Mouse (Mus musculus): ENCODE measurements around the gene Inha. TPM values are rescaled to one million over a fixed set of nuclear protein-coding genes. Genes with fewer than 3 reads are reported as not detected.
A peak's percentile ranks its signal among the peaks of the same experiment; 100 is the strongest.

The Inha gene
- polyA plus RNA-seq, 1 experiment from 2014 or later = 2.7 TPM

DNA sequence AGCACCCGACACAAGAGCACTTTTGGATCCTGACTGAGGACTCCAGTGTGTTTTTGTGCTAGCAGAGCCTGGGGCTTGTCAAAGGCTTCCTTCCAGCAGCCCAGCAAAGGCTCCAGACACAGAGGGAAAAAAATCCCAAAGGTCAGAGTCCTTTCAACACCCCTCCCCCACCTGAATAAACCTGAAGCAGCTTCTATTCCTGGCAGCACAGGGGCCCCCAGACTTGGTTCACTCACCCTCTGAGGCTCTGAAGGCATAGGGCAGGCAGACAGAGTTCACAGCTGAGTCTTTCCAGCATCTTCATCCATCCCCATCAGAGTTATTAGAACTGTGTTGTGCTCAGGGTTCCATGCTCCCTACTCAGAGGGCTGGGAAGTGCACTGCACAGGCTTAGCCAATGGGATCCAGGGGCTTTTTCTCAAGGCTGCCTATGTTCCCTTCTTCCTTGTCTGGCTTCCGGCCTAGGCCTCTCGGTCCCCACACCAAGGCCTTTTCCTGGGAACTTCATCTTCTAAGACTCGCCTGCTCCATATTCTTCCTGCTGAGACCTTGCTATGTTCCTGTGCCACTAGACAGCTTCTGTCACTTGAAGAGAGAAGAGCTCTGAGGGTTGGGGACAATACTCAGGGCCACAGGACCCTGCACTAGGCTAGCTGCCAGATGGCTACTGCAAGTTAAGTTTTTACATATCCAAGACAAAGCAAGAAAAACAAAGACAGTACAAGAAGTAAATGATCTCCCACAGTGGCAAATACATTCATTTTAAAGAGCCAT is 4.7 kb downstream of the Inha start:
- WGBS = 60% methylated on average over 4 of the region's 4 CpGs
- H3K4me2 ChIP-seq (replicated peaks; ENCODE audit: low read depth, low read length) = no peak overlapping the region
- no peaks in the 10 kb centered on the region for H3K9me3 ChIP-seq (ENCODE audit: control insufficient read depth, low read length)
- peak overlapping the region; percentile 27; the same call in 1 of the 2 replicates for H3K27ac ChIP-seq (ENCODE audit: low read depth, low read length)
- no peaks in the 10 kb centered on the region for H3K27me3 ChIP-seq (ENCODE audit: control insufficient read depth, insufficient read depth, low read length)
- H3K4me1 ChIP-seq (ENCODE audit: control insufficient read depth, insufficient read depth, low read length) = peaks cover 33% of the 10 kb centered on the region
- ATAC-seq (ENCODE audit: low FRiP score, low TSS enrichment) = no peak
- no peak overlapping the region for H3K4me3 ChIP-seq (ENCODE audit: low read length)
- no peak overlapping the region for H3K9ac ChIP-seq (ENCODE audit: low read depth, low read length)
- H3K36me3 ChIP-seq (ENCODE audit: control insufficient read depth, insufficient read depth, low read length) = no peaks in the 10 kb centered on the region

DNA sequence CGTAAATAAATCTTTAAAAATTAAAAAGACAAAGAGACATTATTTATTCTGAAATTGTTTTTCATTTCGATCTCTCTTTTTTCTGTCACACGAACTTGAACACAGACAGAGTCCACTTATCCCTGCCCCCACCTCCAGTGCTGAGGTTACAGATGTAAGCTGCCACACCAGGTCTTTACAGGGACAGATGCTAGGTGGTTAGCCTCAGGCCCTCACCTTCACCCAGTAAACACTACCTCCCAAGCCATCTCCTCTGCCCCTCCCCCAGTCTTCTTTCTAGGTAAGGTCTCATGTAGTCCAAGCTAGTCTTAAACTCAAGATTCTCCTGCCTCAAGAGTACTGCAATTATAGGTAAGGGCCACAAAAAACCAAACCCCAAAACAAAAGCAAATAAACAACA is 5.7 kb downstream of the Inha start:
- no peaks in the 10 kb centered on the region for H3K27me3 ChIP-seq (ENCODE audit: control insufficient read depth, insufficient read depth, low read length)
- no peak overlapping the region for H3K9ac ChIP-seq (ENCODE audit: low read depth, low read length)
- no peaks in the 10 kb centered on the region for H3K36me3 ChIP-seq (ENCODE audit: control insufficient read depth, insufficient read depth, low read length)
- H3K4me2 ChIP-seq (replicated peaks; ENCODE audit: low read depth, low read length) = no peak overlapping the region
- no peaks in the 10 kb centered on the region for H3K9me3 ChIP-seq (ENCODE audit: control insufficient read depth, low read length)
- no peak overlapping the region for H3K27ac ChIP-seq (ENCODE audit: low read depth, low read length)
- no peak for ATAC-seq (ENCODE audit: low FRiP score, low TSS enrichment)
- 93% methylated on average over 3 of the region's 3 CpGs for WGBS
- H3K4me3 ChIP-seq (ENCODE audit: low read length) = no peak overlapping the region
- peaks cover 24% of the 10 kb centered on the region for H3K4me1 ChIP-seq (ENCODE audit: control insufficient read depth, insufficient read depth, low read length)

DNA sequence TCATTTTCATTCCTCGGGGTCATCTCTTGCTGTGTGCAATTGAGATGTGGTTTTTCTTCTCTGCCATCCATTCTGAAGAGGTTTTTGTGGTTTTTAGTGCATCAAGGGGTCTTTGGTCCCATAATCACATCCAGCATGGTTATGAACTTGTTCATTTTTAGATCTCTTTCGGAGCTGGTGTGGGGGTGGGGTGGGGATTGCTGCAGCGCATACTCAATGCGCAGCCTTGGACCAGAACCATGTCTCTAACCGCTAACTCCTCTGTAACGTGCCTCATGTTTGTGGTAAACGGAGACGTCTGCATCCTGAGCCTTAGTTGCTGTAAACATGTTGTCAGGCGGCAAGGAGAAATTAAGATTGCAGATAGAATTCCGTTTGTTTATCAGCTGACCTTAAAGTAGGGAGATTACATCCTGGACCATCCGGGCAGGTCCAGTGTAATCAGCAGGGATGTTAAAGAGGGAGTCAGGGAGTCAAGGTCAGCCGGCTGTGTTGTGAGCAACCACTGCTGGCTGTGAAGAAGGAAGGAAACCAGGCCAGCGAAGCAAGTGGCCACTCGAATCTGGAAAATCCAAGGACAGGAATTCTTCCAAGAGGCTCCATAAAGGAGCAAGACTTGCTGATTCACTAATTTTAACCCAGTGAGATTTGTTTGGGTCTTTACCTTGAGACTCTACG is 10.0 kb downstream of the Inha start:
- Histone ChIP-seq H3K4me2 (replicated peaks; ENCODE audit: low read depth, low read length) (no peak overlapping the region), H3K36me3 (ENCODE audit: control insufficient read depth, insufficient read depth, low read length) (no peaks in the 10 kb centered on the region), H3K9me3 (ENCODE audit: control insufficient read depth, low read length) (no peaks in the 10 kb centered on the region), H3K27me3 (ENCODE audit: control insufficient read depth, insufficient read depth, low read length) (no peaks in the 10 kb centered on the region), H3K4me1 (ENCODE audit: control insufficient read depth, insufficient read depth, low read length) (peaks cover 9% of the 10 kb centered on the region), H3K9ac (ENCODE audit: low read depth, low read length) (no peak overlapping the region), H3K4me3 (ENCODE audit: low read length) (no peak overlapping the region), H3K27ac (ENCODE audit: low read depth, low read length) (no peak overlapping the region)
- no peak for ATAC-seq (ENCODE audit: low FRiP score, low TSS enrichment)
- WGBS = 78% methylated on average over 15 of the region's 15 CpGs

DNA sequence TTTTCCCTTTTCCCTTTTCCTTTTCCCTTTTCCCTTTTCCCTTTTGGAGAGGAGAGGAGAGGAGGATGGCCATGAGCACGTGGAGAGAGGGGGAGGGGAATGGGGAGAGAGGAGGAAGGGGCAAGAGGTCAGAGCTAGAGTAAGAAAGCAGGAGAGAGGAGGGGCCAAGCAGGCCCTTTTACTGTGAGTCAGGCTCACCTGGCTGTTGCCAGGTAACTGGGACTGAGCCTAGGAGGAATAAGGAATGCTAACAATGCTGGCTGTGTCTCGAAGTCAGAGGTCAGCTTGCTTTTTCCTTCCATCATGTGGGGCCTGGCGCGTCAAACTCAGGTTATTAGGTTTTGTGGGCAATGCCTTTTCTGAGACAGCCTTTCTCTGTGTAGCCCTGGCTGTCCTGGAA is 11.1 kb downstream of the Inha start:
- H3K4me3 ChIP-seq (ENCODE audit: low read length) = no peak overlapping the region
- no peaks in the 10 kb centered on the region for H3K27me3 ChIP-seq (ENCODE audit: control insufficient read depth, insufficient read depth, low read length)
- H3K9ac ChIP-seq (ENCODE audit: low read depth, low read length) = no peak overlapping the region
- H3K36me3 ChIP-seq (ENCODE audit: control insufficient read depth, insufficient read depth, low read length) = no peaks in the 10 kb centered on the region
- peaks cover 10% of the 10 kb centered on the region; the same call in 1 of the 2 replicates for H3K4me1 ChIP-seq (ENCODE audit: control insufficient read depth, insufficient read depth, low read length)
- ATAC-seq (ENCODE audit: low FRiP score, low TSS enrichment) = no peak
- 53% methylated on average over 4 of the region's 4 CpGs for WGBS
- no peaks in the 10 kb centered on the region for H3K9me3 ChIP-seq (ENCODE audit: control insufficient read depth, low read length)
- H3K27ac ChIP-seq (ENCODE audit: low read depth, low read length) = peak overlapping the region; percentile 62; the same call in 1 of the 2 replicates
- no peak overlapping the region for H3K4me2 ChIP-seq (replicated peaks; ENCODE audit: low read depth, low read length)

DNA sequence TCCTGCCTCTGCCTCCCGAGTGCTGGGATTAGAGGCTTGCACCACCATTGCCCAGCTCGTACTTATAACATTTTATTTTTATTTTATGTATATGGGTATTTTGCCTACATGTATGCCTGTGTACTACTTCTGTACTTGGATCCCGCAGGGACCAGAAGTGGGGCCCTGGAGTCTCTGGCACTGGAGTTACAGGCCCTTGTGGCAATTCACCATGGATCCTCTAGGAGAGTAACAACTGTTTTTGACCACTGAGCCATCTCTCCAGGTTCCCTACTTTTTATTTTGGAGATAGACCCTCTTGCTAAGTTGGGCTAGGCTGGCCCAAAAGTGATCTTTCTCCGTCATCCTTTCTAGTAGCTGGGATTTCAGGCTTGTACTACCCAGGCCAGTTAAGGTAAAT is 11.6 kb downstream of the Inha start:
- no peak for ATAC-seq (ENCODE audit: low FRiP score, low TSS enrichment)
- Histone ChIP-seq H3K4me1 (ENCODE audit: control insufficient read depth, insufficient read depth, low read length) (peaks cover 10% of the 10 kb centered on the region; the same call in 1 of the 2 replicates), H3K4me2 (replicated peaks; ENCODE audit: low read depth, low read length) (no peak overlapping the region), H3K27me3 (ENCODE audit: control insufficient read depth, insufficient read depth, low read length) (no peaks in the 10 kb centered on the region), H3K27ac (ENCODE audit: low read depth, low read length) (peak overlapping the region; percentile 62; the same call in 1 of the 2 replicates), H3K9me3 (ENCODE audit: control insufficient read depth, low read length) (no peaks in the 10 kb centered on the region), H3K4me3 (ENCODE audit: low read length) (no peak overlapping the region), H3K36me3 (ENCODE audit: control insufficient read depth, insufficient read depth, low read length) (no peaks in the 10 kb centered on the region), H3K9ac (ENCODE audit: low read depth, low read length) (no peak overlapping the region)
- WGBS = 97% methylated on average over 4 of the region's 4 CpGs

DNA sequence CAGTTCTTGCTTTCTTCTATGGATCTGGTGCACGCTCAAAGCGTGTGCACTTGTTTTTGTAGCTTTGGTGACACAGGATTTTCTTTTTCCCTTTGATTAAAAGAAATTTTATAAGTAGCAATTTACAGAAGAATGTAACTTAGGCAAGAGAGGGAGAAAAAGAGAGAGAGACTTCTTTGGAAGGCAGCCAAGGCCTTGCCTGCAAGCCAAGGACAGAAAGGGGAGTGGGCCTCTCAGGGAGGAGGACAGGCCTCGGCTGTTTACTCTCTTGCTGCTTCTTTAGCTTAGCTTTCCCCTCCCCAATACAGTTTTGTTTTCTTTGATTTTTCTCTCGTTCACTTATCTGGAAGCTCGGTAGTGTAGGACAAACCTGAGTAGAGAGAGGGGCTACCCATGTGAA is 12.7 kb downstream of the Inha start:
- Histone ChIP-seq H3K27me3 (ENCODE audit: control insufficient read depth, insufficient read depth, low read length) (no peaks in the 10 kb centered on the region), H3K4me1 (ENCODE audit: control insufficient read depth, insufficient read depth, low read length) (peaks cover 10% of the 10 kb centered on the region; the same call in 1 of the 2 replicates), H3K36me3 (ENCODE audit: control insufficient read depth, insufficient read depth, low read length) (no peaks in the 10 kb centered on the region), H3K4me3 (ENCODE audit: low read length) (no peak overlapping the region), H3K27ac (ENCODE audit: low read depth, low read length) (peak overlapping the region; percentile 99; the same call in 1 of the 2 replicates), H3K9ac (ENCODE audit: low read depth, low read length) (no peak overlapping the region), H3K9me3 (ENCODE audit: control insufficient read depth, low read length) (no peaks in the 10 kb centered on the region), H3K4me2 (replicated peaks; ENCODE audit: low read depth, low read length) (no peak overlapping the region)
- WGBS = 52% methylated on average over 5 of the region's 5 CpGs
- no peak for ATAC-seq (ENCODE audit: low FRiP score, low TSS enrichment)

DNA sequence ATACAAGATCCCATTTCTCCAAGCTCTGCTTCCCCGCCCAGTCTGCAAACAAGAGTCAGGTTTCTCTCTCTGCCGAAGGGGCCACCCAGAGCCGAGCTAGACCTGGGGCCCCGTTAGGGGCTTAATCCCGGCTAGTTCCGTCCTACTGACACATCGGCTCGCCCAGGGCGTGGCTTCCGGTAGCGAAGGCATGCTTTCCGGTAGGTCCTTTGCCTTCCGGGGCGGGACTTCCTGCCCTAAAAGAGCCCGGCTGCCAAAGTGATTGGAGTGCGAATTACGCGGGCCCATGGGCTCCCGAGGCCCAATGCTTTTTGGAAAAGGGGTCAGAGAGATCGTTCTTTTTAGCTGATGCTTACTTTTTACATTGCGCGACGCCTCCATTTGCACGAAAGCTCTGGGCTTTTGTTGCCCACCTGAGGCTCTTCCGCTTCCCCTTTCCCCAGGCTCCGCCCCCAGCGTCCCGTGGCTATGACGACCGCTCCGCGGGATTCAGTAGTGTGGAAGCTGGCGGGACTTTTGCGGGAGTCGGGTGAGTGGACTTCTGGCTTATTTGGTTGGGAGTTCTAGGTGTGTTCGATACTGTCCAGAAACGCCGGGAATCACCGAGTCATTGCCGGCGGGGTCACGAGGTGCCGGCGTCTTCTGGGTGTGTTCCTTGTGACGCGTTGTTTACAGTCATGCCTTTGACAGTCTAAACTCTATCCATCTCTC is 14.6 kb downstream of the Inha start, which contains the start of gene Stk11ip:
Stk11ip (plus strand) TSS at position 209 of the 711 bp plus-strand sequence.
- Histone ChIP-seq H3K4me2 (replicated peaks; ENCODE audit: low read depth, low read length) (peak within 1 kb of the TSS; percentile 78), H3K4me1 (ENCODE audit: control insufficient read depth, insufficient read depth, low read length) (peaks cover 10% of the 10 kb centered on the region; the same call in 1 of the 2 replicates), H3K9me3 (ENCODE audit: control insufficient read depth, low read length) (no peaks in the 10 kb centered on the region), H3K36me3 (ENCODE audit: control insufficient read depth, insufficient read depth, low read length) (peaks cover 12% of the 10 kb centered on the region), H3K4me3 (ENCODE audit: low read length) (peak within 1 kb of the TSS; percentile 81), H3K9ac (ENCODE audit: low read depth, low read length) (peak within 1 kb of the TSS; percentile 49), H3K27me3 (ENCODE audit: control insufficient read depth, insufficient read depth, low read length) (no peaks in the 10 kb centered on the region), H3K27ac (ENCODE audit: low read depth, low read length) (peak within 1 kb of the TSS; percentile 99)
- WGBS = under 1% methylated on average over 46 of the region's 46 CpGs
- peak; percentile 97 for ATAC-seq (ENCODE audit: low FRiP score, low TSS enrichment)

DNA sequence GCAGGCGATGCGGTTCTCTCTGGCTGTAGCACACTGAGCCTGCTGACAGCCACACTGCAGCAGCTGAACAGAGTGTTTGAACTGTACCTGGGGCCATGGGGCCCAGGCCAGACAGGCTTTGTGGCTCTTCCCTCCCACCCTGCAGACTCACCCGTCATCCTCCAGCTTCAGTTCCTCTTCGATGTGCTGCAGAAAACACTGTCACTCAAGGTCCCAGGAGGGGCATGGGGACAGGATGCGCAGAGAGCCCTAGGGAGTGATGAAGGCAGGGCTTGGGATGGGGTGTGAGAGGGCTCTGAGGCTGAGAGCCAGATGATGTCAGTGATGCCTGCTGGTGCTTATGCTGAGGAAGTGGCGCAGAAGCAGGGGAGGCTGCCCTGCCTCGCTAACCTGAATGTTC is 17.8 kb downstream of the Inha start:
- peaks cover 37% of the 10 kb centered on the region for H3K36me3 ChIP-seq (ENCODE audit: control insufficient read depth, insufficient read depth, low read length)
- no peaks in the 10 kb centered on the region for H3K9me3 ChIP-seq (ENCODE audit: control insufficient read depth, low read length)
- H3K9ac ChIP-seq (ENCODE audit: low read depth, low read length) = no peak overlapping the region
- peaks cover 10% of the 10 kb centered on the region; the same call in 1 of the 2 replicates for H3K4me1 ChIP-seq (ENCODE audit: control insufficient read depth, insufficient read depth, low read length)
- no peaks in the 10 kb centered on the region for H3K27me3 ChIP-seq (ENCODE audit: control insufficient read depth, insufficient read depth, low read length)
- H3K27ac ChIP-seq (ENCODE audit: low read depth, low read length) = no peak overlapping the region
- H3K4me2 ChIP-seq (replicated peaks; ENCODE audit: low read depth, low read length) = no peak overlapping the region
- H3K4me3 ChIP-seq (ENCODE audit: low read length) = no peak overlapping the region
- no peak for ATAC-seq (ENCODE audit: low FRiP score, low TSS enrichment)
- WGBS = 92% methylated on average over 7 of the region's 7 CpGs

Data from kidney, embryonic 14.5 days (tissue).